Comparison of ENCODE assay signal across 8 mouse cellular contexts in the genomic region with DNA sequence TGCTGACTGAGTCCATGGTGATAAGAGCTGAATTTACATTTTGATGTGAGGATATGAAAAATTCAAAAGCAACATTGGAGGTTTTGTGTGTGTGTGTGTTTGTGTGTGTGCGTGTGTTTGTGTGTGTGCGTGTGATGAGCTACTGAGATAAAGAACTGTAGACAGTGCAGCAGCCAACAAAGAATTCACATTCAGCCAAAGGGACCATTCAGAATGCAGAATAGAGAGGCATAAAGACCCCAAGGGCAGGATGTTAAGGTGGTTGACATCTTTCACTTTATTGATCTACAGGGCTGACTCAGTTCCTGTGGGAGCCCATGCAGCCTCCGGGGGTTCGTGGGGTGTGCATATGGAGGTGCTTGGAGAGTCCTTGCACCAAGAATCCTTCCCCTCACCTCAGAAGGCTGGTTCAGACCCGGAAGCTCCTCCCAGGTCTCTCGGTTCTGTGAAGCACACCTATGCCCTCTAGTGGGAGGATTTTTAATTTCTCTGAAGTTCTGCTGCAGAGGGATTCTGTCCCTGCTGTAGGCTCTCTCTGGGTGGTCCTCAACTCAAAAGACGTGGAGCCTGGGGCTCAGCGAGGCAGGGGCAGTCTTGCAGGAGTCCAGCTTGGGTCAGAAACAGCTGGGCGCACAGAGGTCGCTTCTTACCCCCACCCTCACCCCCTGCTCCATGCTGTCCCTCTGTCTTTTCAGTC.
DNase-seq lines count a peak whose midpoint lies in the region; ATAC-seq and TF ChIP-seq lines count a peak whose summit lies in the region.
"Not testable (repeated sequence)": the region's sequence is repeated elsewhere in the genome, so short reads cannot be mapped to it uniquely, and the experiment has no call there.

No protein-coding gene starts in this region.

- not testable (repeated sequence) for H3K36me3 ChIP-seq in hindbrain, embryonic 16.5 days (ENCODE audit: control insufficient read depth, insufficient read depth, low read length); kidney, postnatal 0 days (ENCODE audit: insufficient read depth, low read length); midbrain, embryonic 15.5 days (replicated peaks); stomach, embryonic 16.5 days (ENCODE audit: control insufficient read depth, insufficient read depth, low read length)

- ATAC-seq in frontal cortex, adult (ENCODE audit: low TSS enrichment) = peak; percentile 84
- ATAC-seq in hindbrain, embryonic 16.5 days = peak; percentile 85
- peak; percentile 86 for ATAC-seq in kidney, postnatal 0 days (replicated peaks; ENCODE audit: low FRiP score, low read depth)
- ATAC-seq in midbrain, embryonic 15.5 days (replicated peaks) = peak; percentile 91
- ATAC-seq in stomach, embryonic 16.5 days (ENCODE audit: insufficient read depth, low FRiP score) = peak; percentile 78

- not testable (repeated sequence) for H3K27me3 ChIP-seq in hindbrain, embryonic 16.5 days (replicated peaks; ENCODE audit: control insufficient read depth, insufficient read depth, low read length); kidney, postnatal 0 days (ENCODE audit: insufficient read depth, low read length); midbrain, embryonic 15.5 days (replicated peaks); stomach, embryonic 16.5 days (ENCODE audit: control insufficient read depth, insufficient read depth, low read length)

- H3K27ac ChIP-seq in hindbrain, embryonic 16.5 days (ENCODE audit: low read depth, low read length); kidney, postnatal 0 days; midbrain, embryonic 15.5 days; stomach, embryonic 16.5 days (ENCODE audit: low read length): not testable (repeated sequence)

- not testable (repeated sequence) for H3K4me1 ChIP-seq in hindbrain, embryonic 16.5 days (ENCODE audit: control insufficient read depth, insufficient read depth, low read depth, low read length); kidney, postnatal 0 days (replicated peaks; ENCODE audit: insufficient read depth, low read length); lung, adult 2 months (ENCODE audit: control insufficient read depth, insufficient read depth, low read length); midbrain, embryonic 15.5 days; stomach, embryonic 16.5 days (ENCODE audit: control insufficient read depth, insufficient read depth, low read length)

- not testable (repeated sequence) for H3K9ac ChIP-seq in hindbrain, embryonic 16.5 days (ENCODE audit: low read depth, low read length); kidney, postnatal 0 days (ENCODE audit: low read depth, low read length); midbrain, embryonic 15.5 days; stomach, embryonic 16.5 days (ENCODE audit: low read length)

- H3K4me2 ChIP-seq in hindbrain, embryonic 16.5 days (ENCODE audit: low read length) = peak overlapping the region; percentile 33; the same call in 1 of the 2 replicates
- peak overlapping the region; percentile 35 for H3K4me2 ChIP-seq in kidney, postnatal 0 days (ENCODE audit: low read length)
- H3K4me2 ChIP-seq in midbrain, embryonic 15.5 days; stomach, embryonic 16.5 days (ENCODE audit: low read depth, low read length): not testable (repeated sequence)

- not testable (repeated sequence) for TF ChIP-seq POLR2A in lung, adult 2 months (IDR thresholded peaks at IDR 0.05; ENCODE audit: borderline replicate concordance, extremely low read depth, low read depth, low read length)

- TF ChIP-seq CTCF in kidney, postnatal 0 days (IDR thresholded peaks at IDR 0.05; ENCODE audit: low read depth); lung, adult 2 months (IDR thresholded peaks at IDR 0.05; ENCODE audit: insufficient read depth, low read length): not testable (repeated sequence)

- not testable (repeated sequence) for H3K4me3 ChIP-seq in hindbrain, embryonic 16.5 days (ENCODE audit: low read length); kidney, postnatal 0 days (replicated peaks; ENCODE audit: low read depth, low read length); lung, adult 2 months (replicated peaks; ENCODE audit: extremely low read depth, low read depth, low read length); midbrain, embryonic 15.5 days; stomach, embryonic 16.5 days (replicated peaks; ENCODE audit: low read length)

- 33% methylated on average over 8 of the region's 10 CpGs for WGBS in hindbrain, embryonic 16.5 days
- 27% methylated on average over 8 of the region's 10 CpGs for WGBS in kidney, postnatal 0 days
- 32% methylated on average over 9 of the region's 10 CpGs for WGBS in lung, adult 2 months
- WGBS in midbrain, embryonic 15.5 days = 27% methylated on average over 8 of the region's 10 CpGs
- WGBS in stomach, embryonic 16.5 days = 27% methylated on average over 8 of the region's 10 CpGs

- not testable (repeated sequence) for H3K9me3 ChIP-seq in hindbrain, embryonic 16.5 days (ENCODE audit: control insufficient read depth, low read length); kidney, postnatal 0 days (replicated peaks; ENCODE audit: low read length); midbrain, embryonic 15.5 days; stomach, embryonic 16.5 days (replicated peaks; ENCODE audit: control insufficient read depth, low read length)

- DNase-seq in CD4-positive helper T cell, adult 2 months (ENCODE audit: low read depth, low spot score) = peak; percentile 15
- DNase-seq in embryo, embryonic 10 days (ENCODE audit: low spot score) = peak; percentile 9
- DNase-seq in kidney, postnatal 0 days (ENCODE audit: low spot score) = not testable (repeated sequence)
- DNase-seq in lung, adult 2 months = peak; percentile 4
